ENCODE assay signal across 19 mouse cellular contexts in the genomic region with DNA sequence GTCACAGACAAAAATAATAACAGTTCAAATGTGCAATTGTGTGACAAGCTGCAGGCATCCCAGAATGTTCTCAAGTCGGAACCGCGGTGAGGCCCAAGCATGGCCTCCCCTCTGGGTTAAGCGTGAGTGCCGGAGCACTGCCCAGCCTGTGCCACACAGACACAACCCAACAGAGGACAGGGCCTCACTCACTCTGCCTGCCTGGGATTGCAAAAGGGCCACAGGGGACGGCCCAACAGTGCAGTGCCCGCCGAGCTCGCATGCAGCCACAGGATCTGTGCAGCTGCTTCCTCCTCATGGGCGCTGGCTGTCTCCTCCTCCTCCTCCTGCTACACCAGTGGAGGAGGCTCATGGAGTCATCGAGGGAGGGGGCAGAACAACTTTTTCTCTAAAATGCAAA.
"Had no signal": no experiment of that assay in that cellular context is flagged by ENCODE, and none has a peak within 500 bp of the region (broad histone marks: within the 10 kb centered on the region; RNA-seq: fewer than 3 reads in every experiment).

No protein-coding gene starts in this region.

- H3K4me3 ChIP-seq: intestine, embryonic 15.5 days; kidney, embryonic 15.5 days; liver, embryonic 12.5 days; liver, embryonic 15.5 days; midbrain, embryonic 12.5 days; neural tube, embryonic 13.5 days had no signal

- ATAC-seq: hindbrain, embryonic 16.5 days; intestine, embryonic 15.5 days; liver, embryonic 12.5 days; midbrain, embryonic 16.5 days had no signal

- H3K27me3 ChIP-seq: intestine, embryonic 15.5 days; kidney, embryonic 15.5 days; liver, embryonic 12.5 days; liver, embryonic 15.5 days; midbrain, embryonic 12.5 days; neural tube, embryonic 13.5 days had no signal

- H3K4me2 ChIP-seq: intestine, embryonic 15.5 days; kidney, embryonic 15.5 days; liver, embryonic 12.5 days; liver, embryonic 15.5 days; midbrain, embryonic 12.5 days; neural tube, embryonic 13.5 days had no signal

- H3K4me1 ChIP-seq: intestine, embryonic 15.5 days; kidney, embryonic 15.5 days; liver, embryonic 12.5 days had no signal

- H3K9me3 ChIP-seq: intestine, embryonic 15.5 days; kidney, embryonic 15.5 days; liver, embryonic 12.5 days; liver, embryonic 15.5 days; midbrain, embryonic 12.5 days; neural tube, embryonic 13.5 days had no signal

- DNase-seq: kidney, adult 11 months; kidney, adult 8-10 months; kidney, postnatal 10 days; kidney, postnatal 4 days; layer of hippocampus, adult 9-11 months; lung, adult 18-20 months; lung, postnatal 10 days; retina, postnatal 1 day; right cerebral cortex, postnatal 25 days; thymus, adult 18-20 months; thymus, postnatal 36 days had no signal

- H3K9ac ChIP-seq: intestine, embryonic 15.5 days; kidney, embryonic 15.5 days; liver, embryonic 12.5 days; liver, embryonic 15.5 days; midbrain, embryonic 12.5 days; neural tube, embryonic 13.5 days had no signal

- H3K27ac ChIP-seq: intestine, embryonic 15.5 days; kidney, embryonic 15.5 days; liver, embryonic 12.5 days; liver, embryonic 15.5 days; midbrain, embryonic 12.5 days had no signal
